Mouse (Mus musculus) neural tube, embryonic 13.5 days (tissue): Measurements from ENCODE around the gene Tmem221. TPM values are rescaled to one million over a fixed set of nuclear protein-coding genes. Genes with fewer than 3 reads are reported as not detected.

Experiments used
- ATAC-seq: fragments of 200-750 bp; cut with Nextera tagmentation; 2 replicates; pipeline ENCODE4 v1.8.0; 2017; ENCODE audit warnings: low read depth, mild to moderate bottlenecking, moderate TSS enrichment, moderate library complexity
- H3K27ac ChIP-seq: fragments of 300-500 bp; sonication (generic); replicated peaks from 2 replicates; pipeline ENCODE4 v1.5.1; 2015; ENCODE audit warnings: moderate library complexity, mild to moderate bottlenecking, inconsistent platforms
- H3K27me3 ChIP-seq: fragments of 300-500 bp; sonication (generic); 2 replicates; pipeline ENCODE4 v1.6.1; 2015; ENCODE audit warnings: mild to moderate bottlenecking, inconsistent platforms
- H3K36me3 ChIP-seq: fragments of 300-500 bp; sonication (generic); 2 replicates; pipeline ENCODE4 v1.6.1; 2015; ENCODE audit warnings: mild to moderate bottlenecking, inconsistent platforms
- H3K4me1 ChIP-seq: fragments of 300-500 bp; sonication (generic); replicated peaks from 2 replicates; pipeline ENCODE4 v1.6.1; 2015; ENCODE audit warnings: inconsistent platforms
- H3K4me2 ChIP-seq: fragments of 300-500 bp; sonication (generic); 2 replicates; pipeline ENCODE4 v1.6.1; 2015; ENCODE audit warnings: inconsistent platforms, mild to moderate bottlenecking, moderate library complexity
- H3K4me3 ChIP-seq: fragments of 300-500 bp; sonication (generic); 2 replicates; pipeline ENCODE4 v1.5.1; 2015; ENCODE audit warnings: mild to moderate bottlenecking, inconsistent platforms
- H3K9ac ChIP-seq: fragments of 300-500 bp; sonication (generic); 2 replicates; pipeline ENCODE4 v1.6.1; 2015; ENCODE audit warnings: moderate library complexity, mild to moderate bottlenecking, inconsistent platforms
- H3K9me3 ChIP-seq: fragments of 300-500 bp; sonication (generic); 2 replicates; pipeline ENCODE4 v1.6.1; 2016; ENCODE audit warnings: inconsistent platforms
- WGBS: fragments of 180-500 bp; shearing (Covaris S2); methylation state at CpG from one replicate; pipeline ENCODE4 v1.1.7; 2015; 5-methylcytosine and 5-hydroxymethylcytosine counted together
- polyA plus RNA-seq: library from polyadenylated mRNA; unstranded; fragments of >200 nt; fragmentation: Nextera tagmentation; extraction: Ambion mirVana; gene quantifications from 2 replicates; pipeline ENCODE4 v1.2.1, GENCODE M21; 2015

Tmem221 gene
- polyA plus RNA-seq, 1 experiment from 2014 or later = not detected

DNA sequence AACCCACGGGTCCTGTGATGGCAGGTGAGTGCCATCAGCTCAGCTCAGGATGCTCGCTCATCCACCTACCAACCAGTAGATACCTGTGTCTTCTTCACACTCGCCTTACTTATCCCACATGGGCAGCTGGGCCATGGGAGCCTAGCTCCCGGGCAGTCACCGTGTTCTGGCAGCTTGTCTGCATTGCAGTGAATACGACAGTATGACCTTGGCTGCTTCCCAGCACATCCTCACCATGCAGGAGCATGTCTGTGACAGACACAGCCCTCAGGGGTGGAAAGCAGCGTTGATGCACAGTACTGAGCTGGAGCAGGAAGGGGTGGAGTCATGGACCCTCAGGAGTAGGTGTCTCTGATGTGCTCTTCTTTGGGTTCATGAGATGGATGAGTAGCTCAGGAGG lies 15.8 kb upstream of the Tmem221 start:
- Histone ChIP-seq H3K4me2 (no peak overlapping the region), H3K4me1 (peaks cover 40% of the 10 kb centered on the region), H3K9me3 (no peaks in the 10 kb centered on the region), H3K36me3 (peaks cover 1% of the 10 kb centered on the region; the same call in 1 of the 2 replicates), H3K27ac (no peak overlapping the region), H3K9ac (no peak overlapping the region), H3K27me3 (no peaks in the 10 kb centered on the region), H3K4me3 (no peak overlapping the region)
- no peak for ATAC-seq
- 71% methylated on average over 7 of the region's 7 CpGs for WGBS

DNA sequence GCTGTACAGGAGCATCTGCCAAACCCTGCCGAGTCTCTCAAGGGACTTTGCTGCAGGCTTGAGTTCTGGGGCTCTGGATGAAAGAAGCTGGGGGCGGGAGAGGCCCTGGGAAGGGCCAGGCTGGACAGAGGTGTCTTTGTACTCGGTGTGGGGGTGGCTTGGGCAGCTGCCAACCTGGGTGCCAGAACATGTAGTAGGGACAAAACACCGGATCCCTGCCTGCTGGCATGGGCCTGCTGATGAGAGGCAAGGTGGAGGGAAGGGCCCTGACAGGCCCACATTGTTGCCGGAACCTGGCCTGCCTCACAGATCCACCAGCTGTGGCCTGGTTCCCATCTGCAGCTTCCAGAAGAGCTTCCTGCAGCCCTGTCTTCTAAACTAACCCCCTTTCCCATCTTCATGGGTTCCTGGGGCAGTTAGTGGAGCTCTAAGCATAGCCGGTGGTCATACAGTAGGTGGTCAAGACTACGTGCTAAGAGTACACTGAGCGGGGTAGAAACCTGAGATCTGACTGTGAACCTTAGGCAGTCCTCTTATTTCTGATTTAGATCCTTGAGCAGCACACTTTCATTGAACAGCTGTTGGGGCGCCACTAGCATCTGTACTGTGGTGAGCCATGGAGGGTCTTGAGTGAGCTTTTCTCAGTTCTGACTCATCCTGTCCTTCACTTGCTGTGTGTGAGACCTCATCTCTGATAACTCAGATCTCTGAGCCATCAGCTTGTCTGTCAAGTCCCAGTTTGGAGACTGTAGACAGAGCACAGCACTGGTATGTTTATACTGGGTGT lies 14.4 kb upstream of the Tmem221 start:
- 64% methylated on average over 9 of the region's 9 CpGs for WGBS
- Histone ChIP-seq H3K27me3 (peaks cover 11% of the 10 kb centered on the region; the same call in 1 of the 2 replicates), H3K4me3 (peak overlapping the region; percentile 66), H3K9ac (peak overlapping the region; percentile 18), H3K27ac (peak overlapping the region; percentile 80), H3K4me1 (peaks cover 53% of the 10 kb centered on the region), H3K36me3 (no peaks in the 10 kb centered on the region), H3K4me2 (peak overlapping the region; percentile 84), H3K9me3 (no peaks in the 10 kb centered on the region)
- ATAC-seq = no peak

DNA sequence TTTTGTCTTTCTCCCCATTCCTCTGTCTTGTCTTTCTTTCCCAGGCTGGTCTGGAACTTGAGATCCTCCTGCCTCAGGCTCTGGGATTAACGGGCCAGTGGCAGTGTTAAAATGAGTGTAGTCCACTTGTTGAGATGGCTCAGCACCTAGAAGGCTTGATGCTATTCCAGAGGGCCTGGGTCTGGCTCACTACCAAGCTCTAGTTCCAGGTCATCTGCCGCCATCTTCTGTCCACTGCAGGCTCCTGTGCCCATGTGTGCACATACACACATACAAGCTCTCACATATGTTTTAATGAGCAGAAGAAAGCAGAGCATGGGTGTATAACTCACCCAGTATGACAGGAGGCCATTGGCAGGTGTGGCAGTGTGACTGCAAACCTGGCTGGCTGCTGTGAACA lies 13.4 kb upstream of the Tmem221 start:
- Histone ChIP-seq H3K4me1 (peaks cover 53% of the 10 kb centered on the region), H3K36me3 (no peaks in the 10 kb centered on the region), H3K27ac (peak overlapping the region; percentile 80), H3K27me3 (peaks cover 19% of the 10 kb centered on the region), H3K9ac (peak overlapping the region; percentile 83; the same call in 1 of the 2 replicates), H3K9me3 (no peaks in the 10 kb centered on the region), H3K4me2 (peak overlapping the region; percentile 84), H3K4me3 (peak overlapping the region; percentile 66)
- no peak for ATAC-seq
- 85% methylated on average over 2 of the region's 2 CpGs for WGBS

DNA sequence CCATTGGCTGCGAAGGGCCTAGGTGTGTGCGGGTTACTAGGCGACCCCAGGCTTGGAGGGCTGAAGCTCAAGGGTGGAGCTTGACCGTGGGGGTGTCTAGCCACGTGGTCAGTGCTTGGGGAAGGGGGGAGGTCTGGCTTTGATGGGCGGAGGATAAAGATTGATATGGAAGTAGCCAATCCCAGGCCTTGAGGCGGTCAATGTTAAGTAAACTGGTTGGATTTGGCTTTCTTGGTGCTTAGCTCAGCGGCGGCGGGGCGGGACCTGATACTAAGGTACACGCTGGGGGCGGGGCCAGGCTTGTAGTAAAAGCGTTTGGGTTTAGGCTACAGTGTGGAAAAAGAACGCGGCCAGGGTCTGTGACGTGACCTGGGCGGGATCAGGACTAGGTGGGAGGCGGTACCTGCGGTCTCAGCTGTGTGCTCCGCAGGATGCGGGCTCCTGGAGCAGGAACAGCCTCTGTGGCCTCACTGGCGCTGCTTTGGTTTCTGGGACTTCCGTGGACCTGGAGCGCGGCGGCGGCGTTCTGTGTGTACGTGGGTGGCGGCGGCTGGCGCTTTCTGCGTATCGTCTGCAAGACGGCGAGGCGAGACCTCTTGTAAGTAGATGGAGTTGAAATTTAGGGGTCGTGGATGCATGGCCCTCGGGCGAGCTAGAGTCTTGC lies 11.8 kb upstream of the Tmem221 start:
- WGBS = under 1% methylated on average over 41 of the region's 41 CpGs
- Histone ChIP-seq H3K4me3 (peak overlapping the region; percentile 66), H3K9ac (peak overlapping the region; percentile 83), H3K27me3 (peaks cover 36% of the 10 kb centered on the region), H3K27ac (peak overlapping the region; percentile 82), H3K4me1 (peaks cover 53% of the 10 kb centered on the region), H3K4me2 (peak overlapping the region; percentile 84), H3K9me3 (no peaks in the 10 kb centered on the region), H3K36me3 (no peaks in the 10 kb centered on the region)
- peak; percentile 87 for ATAC-seq

DNA sequence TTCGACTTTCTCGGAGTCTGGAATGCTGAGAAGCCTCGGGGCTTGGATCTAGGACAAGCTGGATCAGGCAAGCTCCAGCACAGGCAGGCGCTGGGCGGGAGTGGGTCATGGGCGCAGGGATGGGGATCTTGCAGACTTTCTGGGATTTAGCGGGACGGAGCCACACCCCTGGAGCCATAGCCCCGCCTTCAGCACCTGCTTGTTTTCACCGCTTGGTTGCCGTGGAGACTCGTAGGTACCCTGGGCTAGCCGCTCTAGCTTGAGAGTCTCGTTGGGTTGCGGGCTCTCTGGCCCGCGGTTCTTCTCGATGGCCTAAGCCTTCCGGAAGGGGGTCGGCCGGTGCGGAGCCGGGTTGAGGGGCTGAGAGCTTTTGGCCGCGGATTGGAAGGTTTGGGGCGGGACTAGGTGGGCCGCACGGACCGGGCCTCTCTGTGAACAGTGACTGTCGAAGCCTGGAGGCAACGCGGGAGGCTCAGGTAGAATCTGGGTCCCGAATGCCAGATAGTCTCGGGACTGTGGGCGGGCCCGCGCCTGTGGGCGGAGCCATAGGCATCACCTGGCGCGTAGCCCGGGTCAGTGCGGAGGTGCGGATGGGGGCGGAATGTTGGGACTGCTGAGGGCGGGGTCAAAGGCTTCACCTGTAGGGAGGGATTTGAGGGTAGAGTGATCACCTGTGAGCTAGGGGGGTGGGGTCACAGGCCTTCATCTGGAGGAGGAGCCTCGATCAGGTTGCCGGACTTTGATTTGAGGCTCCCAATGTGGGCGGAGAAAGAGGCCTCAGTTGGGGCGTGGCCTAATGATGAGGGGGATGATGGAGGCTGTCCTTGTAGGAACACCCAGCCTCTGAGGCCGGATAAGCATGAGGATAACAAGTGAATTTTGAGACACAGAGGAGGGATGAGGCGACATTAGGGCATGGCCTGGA lies 11.0 kb upstream of the Tmem221 start:
- under 1% methylated on average over 51 of the region's 51 CpGs for WGBS
- peak overlapping the region; percentile 82 for H3K27ac ChIP-seq
- H3K4me2 ChIP-seq = peak overlapping the region; percentile 84
- peaks cover 42% of the 10 kb centered on the region for H3K27me3 ChIP-seq
- no peaks in the 10 kb centered on the region for H3K9me3 ChIP-seq
- peak overlapping the region; percentile 83 for H3K9ac ChIP-seq
- ATAC-seq = peak; percentile 84
- H3K4me3 ChIP-seq = peak overlapping the region; percentile 66
- no peaks in the 10 kb centered on the region for H3K36me3 ChIP-seq
- peaks cover 50% of the 10 kb centered on the region for H3K4me1 ChIP-seq

DNA sequence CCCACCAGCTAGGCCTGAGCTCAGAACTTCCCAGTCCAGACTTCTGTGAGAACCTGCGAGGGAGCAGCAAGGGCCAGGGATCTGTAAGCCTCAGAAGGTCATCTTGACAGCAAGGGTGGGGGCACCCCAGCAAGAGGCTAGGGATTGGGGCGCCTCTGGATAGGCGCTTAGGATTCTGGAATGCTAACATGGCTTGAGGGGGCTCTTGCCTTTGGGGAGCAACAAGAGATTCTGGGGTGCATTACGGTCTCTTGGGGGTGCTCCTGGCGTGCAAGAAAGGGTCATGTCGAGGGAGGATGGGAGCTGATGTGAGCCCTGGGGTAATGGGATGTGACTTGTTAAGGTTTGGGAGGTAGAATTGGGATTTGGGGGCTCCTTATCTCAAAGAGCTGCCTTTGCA lies 10.3 kb upstream of the Tmem221 start:
- H3K9me3 ChIP-seq = no peaks in the 10 kb centered on the region
- H3K4me1 ChIP-seq = peaks cover 45% of the 10 kb centered on the region
- peak overlapping the region; percentile 84 for H3K4me2 ChIP-seq
- no peaks in the 10 kb centered on the region for H3K36me3 ChIP-seq
- H3K27ac ChIP-seq = peak overlapping the region; percentile 82
- H3K9ac ChIP-seq = peak overlapping the region; percentile 83
- H3K27me3 ChIP-seq = peaks cover 49% of the 10 kb centered on the region
- H3K4me3 ChIP-seq = peak overlapping the region; percentile 66
- no peak; the same call in 1 of the 2 replicates for ATAC-seq
- 20% methylated on average over 6 of the region's 6 CpGs for whole genome bisulfite sequencing

DNA sequence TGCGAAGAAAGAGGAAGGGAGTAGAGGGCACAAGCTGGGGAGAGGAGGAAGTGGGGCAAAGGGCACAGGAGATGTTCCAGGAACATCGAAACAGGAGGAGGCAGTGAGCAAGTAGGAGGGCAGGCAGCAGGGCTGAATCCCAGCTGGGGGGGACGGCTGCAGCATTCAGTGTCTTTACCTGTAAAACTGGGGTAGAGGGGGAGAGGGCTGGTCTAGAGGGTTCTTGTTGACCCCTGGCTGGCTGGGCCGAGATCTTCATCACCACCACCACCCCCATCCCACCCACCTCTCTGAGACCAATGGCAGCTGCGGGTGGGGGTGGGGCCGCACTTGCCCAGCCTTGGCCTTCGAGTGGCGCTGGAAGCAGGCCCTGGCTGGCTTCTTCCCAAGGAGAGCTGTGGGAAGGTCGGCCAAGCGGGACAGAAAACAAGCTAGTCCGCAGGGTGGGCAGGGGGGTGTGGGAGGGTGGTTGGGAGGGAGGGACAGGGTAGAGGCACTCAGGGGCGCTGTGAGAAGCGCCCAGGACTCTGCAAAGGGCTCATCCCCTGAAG lies 9.8 kb upstream of the Tmem221 start, which contains the start of gene Slc27a1:
Slc27a1 (plus strand) TSS at position 496 of the 551 bp plus-strand sequence.
- Histone ChIP-seq H3K27me3 (peaks cover 54% of the 10 kb centered on the region), H3K9ac (peak within 1 kb of the TSS; percentile 83), H3K4me1 (peaks cover 45% of the 10 kb centered on the region), H3K36me3 (no peaks in the 10 kb centered on the region), H3K4me2 (peak within 1 kb of the TSS; percentile 84), H3K4me3 (peak within 1 kb of the TSS; percentile 66), H3K27ac (peak within 1 kb of the TSS; percentile 82), H3K9me3 (no peaks in the 10 kb centered on the region)
- ATAC-seq = no peak; the same call in 1 of the 2 replicates
- 14% methylated on average over 13 of the region's 13 CpGs for WGBS

DNA sequence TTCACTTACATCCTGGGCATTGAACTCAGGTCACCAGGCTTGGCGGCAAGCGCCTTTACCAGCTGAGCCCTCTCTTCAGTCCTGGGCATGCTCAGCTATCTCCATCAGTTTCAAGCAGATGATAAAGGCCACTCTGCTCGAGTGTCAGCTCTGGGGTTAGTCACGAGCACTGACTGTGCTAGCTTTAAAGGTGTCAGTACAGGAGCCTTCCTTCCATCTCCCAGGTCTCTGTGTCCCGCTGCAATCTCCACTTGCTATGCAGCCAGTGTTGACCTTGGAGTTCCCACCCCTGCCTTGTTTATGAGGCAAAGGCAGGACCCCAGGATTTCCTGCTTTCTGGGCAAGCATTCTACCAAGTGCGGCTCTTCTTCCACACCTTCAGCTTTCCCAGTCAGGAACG lies 8.9 kb upstream of the Tmem221 start:
- no peak overlapping the region for H3K27ac ChIP-seq
- no peaks in the 10 kb centered on the region for H3K9me3 ChIP-seq
- no peak overlapping the region for H3K4me3 ChIP-seq
- no peak for ATAC-seq
- no peak overlapping the region for H3K4me2 ChIP-seq
- H3K36me3 ChIP-seq = no peaks in the 10 kb centered on the region
- WGBS = 79% methylated on average over 7 of the region's 7 CpGs
- H3K9ac ChIP-seq = no peak overlapping the region
- peaks cover 63% of the 10 kb centered on the region for H3K27me3 ChIP-seq
- H3K4me1 ChIP-seq = peaks cover 43% of the 10 kb centered on the region

DNA sequence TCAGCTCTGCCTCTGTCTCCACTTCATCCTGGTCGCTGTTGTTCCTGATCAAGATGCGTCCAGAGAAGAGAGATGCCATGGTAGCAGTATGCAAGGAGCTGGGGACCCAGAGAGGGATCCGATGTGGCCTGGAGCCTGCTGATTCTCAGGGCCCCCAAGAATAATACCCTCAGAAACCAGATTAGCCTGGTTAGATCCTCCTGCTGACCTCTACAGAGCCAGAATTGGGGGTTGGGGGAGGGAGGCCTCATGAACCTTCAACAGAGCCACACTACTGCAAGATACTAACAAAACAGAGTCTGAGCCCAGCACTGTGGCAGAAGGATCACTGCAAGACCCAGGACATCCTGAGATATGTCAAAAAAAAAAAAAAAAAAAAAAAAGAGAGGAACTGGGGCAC lies 7.8 kb upstream of the Tmem221 start, which contains the start of gene Nxnl1:
Nxnl1 (minus strand) TSS at position 101 of the 400 bp plus-strand sequence.
- H3K9ac ChIP-seq = no peak within 1 kb of the TSS
- no peak within 1 kb of the TSS for H3K4me2 ChIP-seq
- WGBS = 64% methylated on average over 3 of the region's 3 CpGs
- no peaks in the 10 kb centered on the region for H3K9me3 ChIP-seq
- H3K36me3 ChIP-seq = no peaks in the 10 kb centered on the region
- peaks cover 74% of the 10 kb centered on the region for H3K27me3 ChIP-seq
- peaks cover 34% of the 10 kb centered on the region for H3K4me1 ChIP-seq
- no peak within 1 kb of the TSS for H3K27ac ChIP-seq
- no peak within 1 kb of the TSS for H3K4me3 ChIP-seq
- ATAC-seq = no peak

DNA sequence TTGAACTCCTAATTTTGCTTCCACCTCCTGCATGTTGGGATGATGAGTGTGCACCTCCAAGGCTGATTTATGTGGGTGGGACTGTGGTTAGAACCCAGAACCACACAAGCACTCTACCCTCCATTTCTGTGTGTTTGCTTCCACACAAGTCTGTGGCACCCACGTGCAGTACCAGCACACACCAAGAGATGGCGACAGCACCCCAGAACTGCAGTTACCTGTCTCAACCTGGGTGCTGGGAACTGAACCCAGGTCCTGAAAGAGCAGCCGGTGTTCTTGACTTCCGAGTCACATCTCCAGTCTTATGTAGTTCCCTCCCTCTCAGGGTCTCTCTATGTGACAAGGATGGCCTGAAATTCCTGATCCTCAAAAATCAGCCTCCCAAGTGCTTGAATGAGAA lies 5.3 kb upstream of the Tmem221 start:
- Histone ChIP-seq H3K36me3 (no peaks in the 10 kb centered on the region), H3K27me3 (peaks cover 97% of the 10 kb centered on the region), H3K9ac (no peak overlapping the region), H3K4me2 (no peak overlapping the region), H3K4me1 (peaks cover 19% of the 10 kb centered on the region), H3K9me3 (no peaks in the 10 kb centered on the region), H3K4me3 (no peak overlapping the region), H3K27ac (no peak overlapping the region)
- 85% methylated on average over 4 of the region's 4 CpGs for WGBS
- no peak for ATAC-seq

DNA sequence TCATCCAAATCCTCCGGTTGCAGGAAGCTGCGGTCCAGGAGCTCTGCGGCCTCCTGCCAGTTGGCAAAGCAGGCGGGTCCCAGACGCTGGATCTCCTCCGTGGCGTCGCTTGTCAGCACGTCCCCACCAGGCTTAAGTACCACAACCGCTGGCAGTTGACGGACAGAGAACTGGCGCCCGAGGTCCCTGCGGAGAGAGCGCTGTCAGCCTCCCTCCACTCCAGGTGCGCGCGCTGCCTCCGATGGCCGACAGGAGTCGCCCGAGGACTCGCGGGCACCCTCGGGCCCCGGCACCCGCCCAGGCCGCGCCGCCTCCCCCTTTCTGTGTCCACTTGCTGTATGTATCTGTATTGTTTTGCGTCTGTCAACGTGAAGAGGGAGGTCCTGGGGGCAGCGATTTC lies 4.1 kb upstream of the Tmem221 start:
- Histone ChIP-seq H3K4me1 (peaks cover 17% of the 10 kb centered on the region), H3K27ac (no peak overlapping the region), H3K4me3 (peak overlapping the region; percentile 28), H3K4me2 (peak overlapping the region; percentile 48), H3K27me3 (peaks cover 98% of the 10 kb centered on the region), H3K9ac (peak overlapping the region; percentile 43), H3K36me3 (no peaks in the 10 kb centered on the region), H3K9me3 (no peaks in the 10 kb centered on the region)
- ATAC-seq = peak; percentile 64; the same call in 1 of the 2 replicates
- 1% methylated on average over 30 of the region's 33 CpGs for WGBS
